Mouse (Mus musculus) ES-Bruce4 (cell line): ENCODE results near the gene Ldhd. TPM values are rescaled to one million over a fixed set of nuclear protein-coding genes. Genes with fewer than 3 reads are reported as not detected.

Source experiments
- H3K27ac ChIP-seq: 2 replicates; pipeline ENCODE4 v1.5.1; 2012; ENCODE audit warnings: low read length, inconsistent platforms; ENCODE audit not compliant: insufficient read depth
- H3K27me3 ChIP-seq: 2 replicates; pipeline ENCODE4 v1.6.1; 2012; ENCODE audit warnings: mild to moderate bottlenecking, low read length, inconsistent platforms; ENCODE audit not compliant: control insufficient read depth, poor library complexity, insufficient read depth, severe bottlenecking
- H3K36me3 ChIP-seq: 2 replicates; pipeline ENCODE4 v1.6.1; 2012; ENCODE audit warnings: inconsistent platforms, mild to moderate bottlenecking, low read length, moderate library complexity; ENCODE audit not compliant: control insufficient read depth, poor library complexity, insufficient read depth, severe bottlenecking
- H3K4me1 ChIP-seq: one replicate; pipeline ENCODE4 v1.8.1; 2011; ENCODE audit warnings: low read length; ENCODE audit not compliant: control insufficient read depth, insufficient read depth
- H3K4me3 ChIP-seq: 2 replicates; pipeline ENCODE4 v1.5.1; 2011; ENCODE audit warnings: low read depth, mild to moderate bottlenecking, low read length
- H3K9ac ChIP-seq: 2 replicates; pipeline ENCODE4 v1.6.1; 2012; ENCODE audit warnings: low read depth, mild to moderate bottlenecking, inconsistent platforms; ENCODE audit not compliant: poor library complexity, severe bottlenecking
- H3K9me3 ChIP-seq: replicated peaks from 2 replicates; pipeline ENCODE4 v1.6.1; 2012; ENCODE audit warnings: mild to moderate bottlenecking, low read length, inconsistent platforms; ENCODE audit not compliant: control insufficient read depth, poor library complexity, insufficient read depth, severe bottlenecking
- CTCF ChIP-seq: IDR thresholded peaks from one replicate; pipeline ENCODE4 v1.8.1; 2011; ENCODE audit warnings: low read depth, low read length
- EP300 ChIP-seq: IDR thresholded peaks from 2 replicates; pipeline ENCODE4 v1.6.1; 2011; ENCODE audit warnings: low read depth, low read length; ENCODE audit not compliant: insufficient read depth
- POLR2A ChIP-seq: IDR thresholded peaks from one replicate; pipeline ENCODE4 v1.8.1; 2011; ENCODE audit warnings: low read length; ENCODE audit not compliant: insufficient read depth
- polyA plus RNA-seq: library from polyadenylated mRNA; stranded (reverse); fragments of >200 nt; gene quantifications from 2 replicates; pipeline ENCODE4 v1.2.4, GENCODE M21; 2011; ENCODE audit warnings: low read depth; ENCODE audit not compliant: missing spikeins, insufficient read depth, insufficient read length

Ldhd gene
- polyA plus RNA-seq, 1 experiment: 1.7 TPM

GRCm38 (mm10) chr8:111594951-111595350 is 35.2 kb downstream of the Ldhd start:
- no peaks in the 10 kb centered on the region for H3K9me3 ChIP-seq
- H3K27me3 ChIP-seq: no peaks in the 10 kb centered on the region
- peaks cover 2% of the 10 kb centered on the region for H3K4me1 ChIP-seq
- no peak overlapping the region for H3K27ac ChIP-seq
- no peak overlapping the region for H3K9ac ChIP-seq
- H3K36me3 ChIP-seq: no peaks in the 10 kb centered on the region
- no peak for TF ChIP-seq POLR2A
- no peak for TF ChIP-seq EP300
- no peak for TF ChIP-seq CTCF
- no peak overlapping the region for H3K4me3 ChIP-seq

- H3K27ac ChIP-seq: no peak overlapping the region
- H3K9me3 ChIP-seq: no peaks in the 10 kb centered on the region
- H3K36me3 ChIP-seq: no peaks in the 10 kb centered on the region
- H3K9ac ChIP-seq: no peak overlapping the region
- H3K4me3 ChIP-seq: no peak overlapping the region
- peaks cover 2% of the 10 kb centered on the region for H3K4me1 ChIP-seq
- H3K27me3 ChIP-seq: no peaks in the 10 kb centered on the region
- no peak for TF ChIP-seq EP300
- TF ChIP-seq POLR2A: no peak
- TF ChIP-seq CTCF: no peak
Measured at GRCm38 (mm10) chr8:111594044-111594840, 35.9 kb downstream of the Ldhd start.

GRCm38 (mm10) chr8:111592390-111592910 is 37.7 kb downstream of the Ldhd start:
- H3K9ac ChIP-seq: no peak overlapping the region
- TF ChIP-seq POLR2A: no peak
- no peak for TF ChIP-seq EP300
- no peak for TF ChIP-seq CTCF
- H3K4me1 ChIP-seq: no peaks in the 10 kb centered on the region
- H3K9me3 ChIP-seq: no peaks in the 10 kb centered on the region
- no peak overlapping the region for H3K27ac ChIP-seq
- H3K36me3 ChIP-seq: no peaks in the 10 kb centered on the region
- H3K4me3 ChIP-seq: no peak overlapping the region
- H3K27me3 ChIP-seq: no peaks in the 10 kb centered on the region

GRCm38 (mm10) chr8:111591176-111591575 is 39.0 kb downstream of the Ldhd start:
- TF ChIP-seq EP300 (no peak), CTCF (no peak), POLR2A (no peak)
- H3K4me3 ChIP-seq: no peak overlapping the region
- no peaks in the 10 kb centered on the region for H3K4me1 ChIP-seq
- H3K27ac ChIP-seq: no peak overlapping the region
- no peak overlapping the region for H3K9ac ChIP-seq
- no peaks in the 10 kb centered on the region for H3K36me3 ChIP-seq
- no peaks in the 10 kb centered on the region for H3K9me3 ChIP-seq
- no peaks in the 10 kb centered on the region for H3K27me3 ChIP-seq

- Histone ChIP-seq H3K36me3 (no peaks in the 10 kb centered on the region), H3K4me3 (no peak overlapping the region), H3K9ac (no peak overlapping the region), H3K4me1 (no peaks in the 10 kb centered on the region), H3K27me3 (no peaks in the 10 kb centered on the region), H3K9me3 (no peaks in the 10 kb centered on the region), H3K27ac (no peak overlapping the region)
- TF ChIP-seq CTCF: no peak
- TF ChIP-seq EP300: no peak
- no peak for TF ChIP-seq POLR2A
Measured at GRCm38 (mm10) chr8:111590214-111590613, 40.0 kb downstream of the Ldhd start.

- Histone ChIP-seq H3K9ac (no peak overlapping the region), H3K36me3 (no peaks in the 10 kb centered on the region), H3K9me3 (no peaks in the 10 kb centered on the region), H3K27ac (no peak overlapping the region), H3K4me3 (no peak overlapping the region), H3K27me3 (no peaks in the 10 kb centered on the region), H3K4me1 (no peaks in the 10 kb centered on the region)
- no peak for TF ChIP-seq CTCF
- no peak for TF ChIP-seq POLR2A
- TF ChIP-seq EP300: no peak
Measured at GRCm38 (mm10) chr8:111588336-111588735, 41.8 kb downstream of the Ldhd start.
